Mouse (Mus musculus) G1E (cell line): ENCODE measurements around the gene Gm14151.

Experiments
- CTCF ChIP-seq: IDR thresholded peaks from 2 replicates; pipeline ENCODE4 v1.5.1; 2012; ENCODE audit warnings: low read depth, low read length, inconsistent platforms, mixed read lengths
- GATA1 ChIP-seq: IDR thresholded peaks from 2 replicates; pipeline ENCODE4 v1.6.1; 2012; ENCODE audit warnings: borderline replicate concordance, low read length, inconsistent platforms, mixed read lengths

DNA sequence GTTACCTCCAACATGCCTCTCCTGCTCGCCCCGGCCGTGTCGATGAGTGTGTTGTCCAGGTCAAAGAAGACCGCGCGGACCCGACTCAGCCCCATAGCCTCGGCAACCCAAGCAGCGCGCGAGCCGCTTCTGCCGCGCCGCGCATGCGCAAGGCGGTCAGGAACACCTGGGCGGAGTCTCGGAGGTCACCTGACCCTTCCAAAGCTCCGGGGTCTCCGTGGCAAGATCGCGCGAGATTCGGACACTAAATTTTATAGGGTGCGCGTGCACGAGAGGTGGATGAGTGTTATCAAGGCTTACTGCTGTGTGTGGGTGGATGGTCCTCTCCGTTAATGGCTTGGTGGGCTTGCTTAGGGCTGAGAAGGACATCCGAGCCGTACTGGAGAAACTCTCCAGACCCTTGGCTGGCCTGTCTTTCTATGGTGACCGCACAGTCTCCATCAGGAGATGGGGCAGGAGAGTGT, 52.9 kb downstream of the Gm14151 start, which contains the start of the genes Ninl and Nanp:
- no peak for TF ChIP-seq CTCF
- no peak for TF ChIP-seq GATA1
